Mouse (Mus musculus) B cell, adult 2 months (primary cell): ENCODE measurements around the gene Ttc27.

Experiments used
- DNase-seq, 2 experiments: peaks; one replicate each; pipeline ENCODE4 v3.0.0; 2022

Ttc27 gene

GRCm38 (mm10) chr17:74888836-74889534 is 171.5 kb downstream of the Ttc27 start:
- DNase-seq: no peak

- no peak for DNase-seq
Observed at GRCm38 (mm10) chr17:74889535-74890117, 172.1 kb downstream of the Ttc27 start.

GRCm38 (mm10) chr17:74902453-74902852 is 184.9 kb downstream of the Ttc27 start:
- DNase-seq: no peak

GRCm38 (mm10) chr17:74903411-74904331 is 186.1 kb downstream of the Ttc27 start:
- no peak for DNase-seq

GRCm38 (mm10) chr17:74904332-74904687 is 186.8 kb downstream of the Ttc27 start:
- DNase-seq: no peak

- DNase-seq: no peak
Observed at GRCm38 (mm10) chr17:74904956-74905355, 187.4 kb downstream of the Ttc27 start.

- no peak for DNase-seq
Observed at GRCm38 (mm10) chr17:74912995-74913394, 195.5 kb downstream of the Ttc27 start.
